Mouse (Mus musculus): ENCODE results near the gene Arhgap10. TPM values are rescaled to one million over a fixed set of nuclear protein-coding genes. Genes with fewer than 3 reads are reported as not detected.

The Arhgap10 gene
- polyA plus RNA-seq, 1 experiment = 7.2 TPM

DNA sequence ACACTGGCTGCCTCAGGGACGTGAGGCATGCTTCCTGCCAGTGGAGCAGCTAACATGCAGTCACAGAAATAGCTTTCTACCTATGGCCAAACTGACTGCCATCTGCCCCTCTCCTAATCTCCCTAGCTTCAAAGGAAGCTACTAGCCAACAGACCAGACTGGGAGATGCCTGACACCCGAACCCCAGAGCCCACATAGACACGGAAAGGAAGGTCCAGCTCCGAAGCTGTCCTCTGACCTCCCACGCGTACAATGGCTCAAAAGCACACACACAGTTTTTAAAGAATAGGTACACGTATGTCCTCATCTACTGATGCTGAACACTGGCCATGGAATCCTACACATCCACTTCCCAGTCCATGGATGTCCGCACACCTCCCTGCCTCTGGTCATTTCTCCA lies 2.0 kb downstream of the Arhgap10 start:
- H3K4me1 ChIP-seq (ENCODE audit: control insufficient read depth, insufficient read depth, low read length) = peaks cover 19% of the 10 kb centered on the region
- TF ChIP-seq CTCF (IDR thresholded peaks at IDR 0.05; ENCODE audit: control insufficient read depth, insufficient read depth, insufficient replicate concordance, low read depth, low read length) (no peak), POLR2A (IDR thresholded peaks at IDR 0.05; ENCODE audit: control insufficient read depth, low read depth, low read length) (no peak)
- H3K27ac ChIP-seq (ENCODE audit: control insufficient read depth, insufficient read depth, low read depth, low read length) = no peak overlapping the region
- no peaks in the 10 kb centered on the region for H3K27me3 ChIP-seq (ENCODE audit: control insufficient read depth, insufficient read depth, low read length)
- H3K36me3 ChIP-seq (ENCODE audit: control insufficient read depth, insufficient read depth, low read length) = no peaks in the 10 kb centered on the region
- H3K4me3 ChIP-seq (ENCODE audit: control insufficient read depth, low read depth, low read length) = peak overlapping the region; percentile 22

DNA sequence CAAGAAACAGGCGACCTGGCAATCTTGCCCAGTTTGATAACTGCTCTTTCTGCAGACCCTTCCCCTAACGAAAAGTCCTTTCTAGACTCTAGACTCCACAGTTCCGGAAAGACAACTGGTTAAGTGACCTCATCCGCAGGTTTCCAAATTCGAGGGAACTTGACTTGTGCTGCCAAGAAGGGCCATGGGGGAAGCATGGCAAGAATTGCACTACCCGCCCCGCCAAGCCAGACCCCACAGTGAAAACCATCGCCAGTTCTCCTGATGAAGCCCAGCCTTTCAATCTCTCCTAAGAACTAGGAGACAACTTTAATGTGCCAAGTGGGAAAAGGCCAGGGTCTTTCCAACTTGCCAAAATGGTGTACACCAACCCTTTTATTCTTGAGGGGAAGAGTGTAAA lies 2.6 kb downstream of the Arhgap10 start:
- H3K36me3 ChIP-seq (ENCODE audit: control insufficient read depth, insufficient read depth, low read length) = no peaks in the 10 kb centered on the region
- H3K27me3 ChIP-seq (ENCODE audit: control insufficient read depth, insufficient read depth, low read length) = no peaks in the 10 kb centered on the region
- H3K4me3 ChIP-seq (ENCODE audit: control insufficient read depth, low read depth, low read length) = no peak overlapping the region
- TF ChIP-seq CTCF (IDR thresholded peaks at IDR 0.05; ENCODE audit: control insufficient read depth, insufficient read depth, insufficient replicate concordance, low read depth, low read length) (no peak), POLR2A (IDR thresholded peaks at IDR 0.05; ENCODE audit: control insufficient read depth, low read depth, low read length) (no peak)
- no peak overlapping the region for H3K27ac ChIP-seq (ENCODE audit: control insufficient read depth, insufficient read depth, low read depth, low read length)
- H3K4me1 ChIP-seq (ENCODE audit: control insufficient read depth, insufficient read depth, low read length) = peaks cover 19% of the 10 kb centered on the region

DNA sequence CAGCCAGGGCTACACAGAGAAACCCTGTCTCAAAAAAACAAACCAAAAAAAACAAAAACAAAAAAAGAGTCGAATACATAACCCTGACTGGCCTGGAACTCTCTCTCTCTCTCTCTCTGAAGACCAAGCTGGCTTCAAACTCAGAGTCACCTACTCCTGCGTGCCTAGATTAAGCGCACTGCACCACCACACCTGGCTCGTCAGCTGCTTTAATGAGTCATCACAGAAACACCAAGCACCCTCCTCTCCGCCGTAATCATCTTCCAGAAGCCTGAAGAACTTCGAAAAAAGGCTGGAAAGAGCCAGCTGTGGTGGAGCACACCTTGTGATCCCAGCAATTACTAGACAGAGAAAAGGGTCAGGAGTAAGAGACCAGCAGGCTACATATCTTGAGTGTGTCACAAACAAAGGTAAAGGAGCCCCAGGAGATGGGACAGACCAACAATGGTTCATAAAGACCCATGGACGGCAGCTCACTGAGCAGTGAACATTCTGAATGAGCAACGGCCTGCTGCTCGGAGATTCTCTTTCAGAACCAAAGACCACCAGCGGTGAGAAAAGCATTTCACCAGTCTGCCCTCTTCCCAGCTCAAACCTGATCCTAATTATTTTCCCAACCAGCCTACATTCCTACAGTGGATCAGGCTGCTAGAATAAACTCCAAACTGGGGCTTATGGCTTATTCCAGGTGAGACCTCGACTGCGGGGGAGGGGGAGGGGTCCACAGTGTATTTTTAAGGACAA lies 5.8 kb downstream of the Arhgap10 start:
- peaks cover 11% of the 10 kb centered on the region for H3K4me1 ChIP-seq (ENCODE audit: control insufficient read depth, insufficient read depth, low read length)
- no peak overlapping the region for H3K4me3 ChIP-seq (ENCODE audit: control insufficient read depth, low read depth, low read length)
- no peaks in the 10 kb centered on the region for H3K36me3 ChIP-seq (ENCODE audit: control insufficient read depth, insufficient read depth, low read length)
- H3K27me3 ChIP-seq (ENCODE audit: control insufficient read depth, insufficient read depth, low read length) = no peaks in the 10 kb centered on the region
- TF ChIP-seq POLR2A (IDR thresholded peaks at IDR 0.05; ENCODE audit: control insufficient read depth, low read depth, low read length) = no peak
- TF ChIP-seq CTCF (IDR thresholded peaks at IDR 0.05; ENCODE audit: control insufficient read depth, insufficient read depth, insufficient replicate concordance, low read depth, low read length) = no peak
- no peak overlapping the region for H3K27ac ChIP-seq (ENCODE audit: control insufficient read depth, insufficient read depth, low read depth, low read length)

DNA sequence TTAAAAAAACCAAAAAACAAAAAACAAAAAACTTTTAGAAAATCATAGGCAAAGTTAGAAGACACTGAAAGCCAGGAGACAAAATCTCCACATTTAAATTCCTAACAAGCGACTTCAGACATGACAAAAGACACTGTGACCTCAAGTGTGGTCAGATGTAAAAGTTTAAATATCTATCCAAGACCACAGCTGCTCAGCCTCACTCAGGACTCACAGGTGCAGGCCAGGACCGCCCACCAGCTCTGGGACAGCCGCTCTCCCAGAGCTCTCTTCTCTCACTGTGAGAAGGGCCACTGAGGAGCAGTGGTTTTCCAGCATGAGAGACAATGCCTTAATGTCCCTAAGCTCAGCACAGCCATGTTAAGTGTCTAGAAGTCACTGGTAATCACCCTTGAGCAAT lies 7.3 kb downstream of the Arhgap10 start:
- H3K4me3 ChIP-seq (ENCODE audit: control insufficient read depth, low read depth, low read length) = no peak overlapping the region
- H3K36me3 ChIP-seq (ENCODE audit: control insufficient read depth, insufficient read depth, low read length) = no peaks in the 10 kb centered on the region
- TF ChIP-seq CTCF (IDR thresholded peaks at IDR 0.05; ENCODE audit: control insufficient read depth, insufficient read depth, insufficient replicate concordance, low read depth, low read length) = no peak
- TF ChIP-seq POLR2A (IDR thresholded peaks at IDR 0.05; ENCODE audit: control insufficient read depth, low read depth, low read length) = no peak
- no peak overlapping the region for H3K27ac ChIP-seq (ENCODE audit: control insufficient read depth, insufficient read depth, low read depth, low read length)
- H3K4me1 ChIP-seq (ENCODE audit: control insufficient read depth, insufficient read depth, low read length) = peaks cover 8% of the 10 kb centered on the region
- no peaks in the 10 kb centered on the region for H3K27me3 ChIP-seq (ENCODE audit: control insufficient read depth, insufficient read depth, low read length)

DNA sequence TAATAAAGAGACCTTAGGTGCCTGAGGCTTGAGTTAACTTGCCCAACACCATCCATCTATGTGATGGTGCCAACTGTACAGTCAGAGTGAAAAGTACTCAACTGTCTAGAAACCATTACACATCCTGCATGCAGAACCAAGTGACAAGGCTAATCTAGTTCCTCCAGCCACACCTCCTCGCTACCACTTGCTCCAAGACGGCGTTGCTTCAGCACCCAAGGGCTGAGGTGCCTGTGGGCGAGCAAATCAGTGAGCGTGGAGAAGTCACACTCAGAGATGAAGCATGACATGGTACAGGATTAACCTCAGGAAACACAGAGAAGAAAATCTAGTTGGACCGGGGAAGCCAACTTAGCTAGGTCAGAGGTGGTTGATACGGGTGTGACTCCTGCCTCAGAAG lies 8.7 kb downstream of the Arhgap10 start:
- peaks cover 11% of the 10 kb centered on the region for H3K4me1 ChIP-seq (ENCODE audit: control insufficient read depth, insufficient read depth, low read length)
- no peaks in the 10 kb centered on the region for H3K27me3 ChIP-seq (ENCODE audit: control insufficient read depth, insufficient read depth, low read length)
- H3K4me3 ChIP-seq (ENCODE audit: control insufficient read depth, low read depth, low read length) = no peak overlapping the region
- no peaks in the 10 kb centered on the region for H3K36me3 ChIP-seq (ENCODE audit: control insufficient read depth, insufficient read depth, low read length)
- no peak for TF ChIP-seq POLR2A (IDR thresholded peaks at IDR 0.05; ENCODE audit: control insufficient read depth, low read depth, low read length)
- TF ChIP-seq CTCF (IDR thresholded peaks at IDR 0.05; ENCODE audit: control insufficient read depth, insufficient read depth, insufficient replicate concordance, low read depth, low read length) = no peak
- H3K27ac ChIP-seq (ENCODE audit: control insufficient read depth, insufficient read depth, low read depth, low read length) = no peak overlapping the region

DNA sequence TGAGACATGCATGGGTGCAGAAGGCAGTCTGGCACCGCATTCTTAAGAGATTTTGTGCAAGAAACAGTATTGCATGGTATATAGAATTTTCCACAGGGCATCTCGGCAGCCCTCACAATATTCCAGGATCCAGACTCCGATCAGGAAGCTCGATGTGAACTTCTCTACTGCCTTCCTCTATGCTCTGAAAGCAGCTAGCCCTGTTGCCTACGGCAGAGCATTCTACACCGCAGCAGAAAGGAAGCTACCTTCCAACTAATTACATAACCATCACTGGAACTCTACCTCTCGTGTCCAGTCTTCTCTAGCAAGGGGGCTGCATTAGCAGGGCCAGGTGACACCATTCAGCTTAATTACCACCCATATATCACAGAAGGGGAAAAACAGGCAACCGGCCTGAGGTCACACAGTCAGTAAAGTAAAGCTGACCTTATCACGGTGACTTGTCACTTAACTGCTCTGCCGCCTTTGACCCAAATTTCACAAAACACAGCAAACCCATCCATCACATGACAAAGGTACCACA lies 10.2 kb downstream of the Arhgap10 start:
- peaks cover 17% of the 10 kb centered on the region for H3K4me1 ChIP-seq (ENCODE audit: control insufficient read depth, insufficient read depth, low read length)
- no peaks in the 10 kb centered on the region for H3K27me3 ChIP-seq (ENCODE audit: control insufficient read depth, insufficient read depth, low read length)
- H3K4me3 ChIP-seq (ENCODE audit: control insufficient read depth, low read depth, low read length) = no peak overlapping the region
- TF ChIP-seq CTCF (IDR thresholded peaks at IDR 0.05; ENCODE audit: control insufficient read depth, insufficient read depth, insufficient replicate concordance, low read depth, low read length) (no peak), POLR2A (IDR thresholded peaks at IDR 0.05; ENCODE audit: control insufficient read depth, low read depth, low read length) (no peak)
- H3K36me3 ChIP-seq (ENCODE audit: control insufficient read depth, insufficient read depth, low read length) = no peaks in the 10 kb centered on the region
- no peak overlapping the region for H3K27ac ChIP-seq (ENCODE audit: control insufficient read depth, insufficient read depth, low read depth, low read length)

DNA sequence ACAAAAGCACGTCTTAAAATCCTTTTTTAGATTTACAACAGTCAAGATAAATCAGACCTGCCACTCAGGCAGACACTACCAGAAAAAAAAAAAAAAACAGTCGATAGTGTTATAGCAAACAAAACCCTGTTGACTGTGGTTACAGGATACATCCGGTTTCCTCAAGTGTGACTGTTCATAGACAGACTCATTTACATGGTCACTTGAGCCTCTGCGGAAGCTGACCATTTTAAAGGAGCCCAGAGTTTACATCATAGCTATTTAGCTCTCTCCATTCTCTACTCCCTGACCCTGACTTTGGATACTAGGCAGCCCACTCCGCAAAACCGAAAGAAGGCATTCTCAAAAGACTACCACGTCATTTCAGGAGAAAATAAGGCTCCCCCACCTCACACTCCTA lies 11.2 kb downstream of the Arhgap10 start:
- Histone ChIP-seq H3K36me3 (ENCODE audit: control insufficient read depth, insufficient read depth, low read length) (no peaks in the 10 kb centered on the region), H3K27me3 (ENCODE audit: control insufficient read depth, insufficient read depth, low read length) (no peaks in the 10 kb centered on the region), H3K4me3 (ENCODE audit: control insufficient read depth, low read depth, low read length) (no peak overlapping the region), H3K4me1 (ENCODE audit: control insufficient read depth, insufficient read depth, low read length) (peaks cover 9% of the 10 kb centered on the region), H3K27ac (ENCODE audit: control insufficient read depth, insufficient read depth, low read depth, low read length) (no peak overlapping the region)
- no peak for TF ChIP-seq POLR2A (IDR thresholded peaks at IDR 0.05; ENCODE audit: control insufficient read depth, low read depth, low read length)
- TF ChIP-seq CTCF (IDR thresholded peaks at IDR 0.05; ENCODE audit: control insufficient read depth, insufficient read depth, insufficient replicate concordance, low read depth, low read length) = no peak
